ENCODE assay signal across 8 mouse cellular contexts in the genomic region with DNA sequence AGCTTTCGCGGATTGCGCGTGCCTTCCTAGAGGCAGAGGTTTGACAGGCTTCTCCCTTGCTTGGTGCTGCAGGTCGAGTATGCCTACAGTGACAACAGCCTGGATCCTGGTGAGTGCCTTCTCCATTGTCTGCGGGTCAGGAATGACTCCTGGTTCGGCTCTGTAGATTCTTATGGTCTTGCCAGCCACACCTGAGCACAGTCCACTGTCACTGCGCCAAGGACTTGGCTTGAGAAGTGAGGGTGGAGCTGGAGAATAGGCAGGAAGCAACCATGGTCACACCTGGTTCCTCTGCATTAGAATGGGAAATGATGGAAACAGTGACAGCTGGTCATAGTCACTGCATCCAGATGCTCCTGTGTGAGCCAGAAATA. TPM values are rescaled to one million over a fixed set of nuclear protein-coding genes. Genes with fewer than 3 reads are reported as not detected.
DNase-seq lines count a peak whose midpoint lies in the region; ATAC-seq and TF ChIP-seq lines count a peak whose summit lies in the region.

No protein-coding gene starts in this region.

- peak; percentile 17 for ATAC-seq in intestine, embryonic 16.5 days

- no peaks in the 10 kb centered on the region for H3K79me2 ChIP-seq in heart, adult 2 months (replicated peaks; ENCODE audit: control insufficient read depth, insufficient read depth, low read length)
- H3K79me2 ChIP-seq in macrophage (ENCODE audit: inconsistent target) = peaks cover 15% of the 10 kb centered on the region

- H3K4me2 ChIP-seq in intestine, embryonic 16.5 days (ENCODE audit: low read depth, low read length) = peak overlapping the region; percentile 87

- DNase-seq in heart, adult 2 months = no peak
- DNase-seq in heart, postnatal 25 days (ENCODE audit: low spot score) = no peak
- no peak for DNase-seq in right cerebral cortex, postnatal 14 days
- DNase-seq in layer of hippocampus, postnatal 36 days = no peak
- no peak for DNase-seq in frontal cortex, adult 2 months (ENCODE audit: extremely low spot score in 1 of 2, low spot score in 1 of 2)

- no peak for TF ChIP-seq EP300 in heart, adult 2 months (IDR thresholded peaks at IDR 0.05; ENCODE audit: insufficient read depth, low read depth, low read length)

- intact Hi-C loops in heart, adult 2 months (cut with DNase I) = loop anchor here (2.0 to 5.0 kb wide), 2 partner anchors 31 to 355 kb away; partner anchors contain the start of genes Retreg3, Rpl27 and Tubg1
- intact Hi-C loops in heart, postnatal 25 days (cut with DNase I) = loop anchor here (5.0 kb wide), 1 partner anchor 165 kb away; the partner anchor contains the start of gene Vps25

- no peak for TF ChIP-seq CTCF in heart, adult 2 months (IDR thresholded peaks at IDR 0.05)

- H3K27ac ChIP-seq in heart, adult 2 months = peak overlapping the region; percentile 91
- peak overlapping the region; percentile 35 for H3K27ac ChIP-seq in brown adipose tissue, adult 24 weeks (replicated peaks; ENCODE audit: low read depth, low read length)
- peak overlapping the region; percentile 88 for H3K27ac ChIP-seq in intestine, embryonic 16.5 days (ENCODE audit: low read length)
- peak overlapping the region; percentile 57 for H3K27ac ChIP-seq in macrophage

- no peaks in the 10 kb centered on the region for H3K36me3 ChIP-seq in heart, adult 2 months (ENCODE audit: control insufficient read depth, insufficient read depth, low read length)
- peaks cover 26% of the 10 kb centered on the region for H3K36me3 ChIP-seq in intestine, embryonic 16.5 days (ENCODE audit: control insufficient read depth, insufficient read depth, low read length)
- peaks cover 32% of the 10 kb centered on the region for H3K36me3 ChIP-seq in macrophage (ENCODE audit: inconsistent target)

- no peaks in the 10 kb centered on the region for H3K27me3 ChIP-seq in heart, adult 2 months (ENCODE audit: control insufficient read depth, insufficient read depth, low read length)
- no peaks in the 10 kb centered on the region for H3K27me3 ChIP-seq in intestine, embryonic 16.5 days (replicated peaks; ENCODE audit: control insufficient read depth, insufficient read depth, low read length)

- no peak for TF ChIP-seq POLR2A in heart, adult 2 months (IDR thresholded peaks at IDR 0.05; ENCODE audit: insufficient read depth, low read depth, low read length)

- peaks cover 13% of the 10 kb centered on the region for H3K4me1 ChIP-seq in heart, adult 2 months (ENCODE audit: control insufficient read depth, insufficient read depth, low read length)
- H3K4me1 ChIP-seq in brown adipose tissue, adult 24 weeks (ENCODE audit: control insufficient read depth, insufficient read depth, insufficient read length, low read length) = peaks cover 10% of the 10 kb centered on the region
- H3K4me1 ChIP-seq in intestine, embryonic 16.5 days (ENCODE audit: control insufficient read depth, insufficient read depth, low read length) = peaks cover 33% of the 10 kb centered on the region

- peak overlapping the region; percentile 72 for H3K4me3 ChIP-seq in heart, adult 2 months
- H3K4me3 ChIP-seq in brown adipose tissue, adult 24 weeks (ENCODE audit: insufficient read depth, low read depth, low read length) = peak overlapping the region; percentile 66
- H3K4me3 ChIP-seq in intestine, embryonic 16.5 days (ENCODE audit: low read length) = peak overlapping the region; percentile 85
- peak overlapping the region; percentile 83 for H3K4me3 ChIP-seq in macrophage (ENCODE audit: inconsistent target)

- H3K9me3 ChIP-seq in intestine, embryonic 16.5 days (ENCODE audit: control insufficient read depth, low read length) = no peaks in the 10 kb centered on the region

- H3K9ac ChIP-seq in heart, adult 2 months (ENCODE audit: low read depth, low read length) = peak overlapping the region; percentile 72
- H3K9ac ChIP-seq in intestine, embryonic 16.5 days (ENCODE audit: low read depth, low read length) = peak overlapping the region; percentile 92

- 6% methylated on average over 8 of the region's 8 CpGs for WGBS in heart, adult 2 months
- 5% methylated on average over 8 of the region's 8 CpGs for WGBS in intestine, embryonic 16.5 days
- 11% methylated on average over 8 of the region's 8 CpGs for WGBS in macrophage (ENCODE audit: missing documents)

RNA-seq across cellular contexts. Expression of gene Mlx, which starts 0.6 kb away (rescaled TPM):
- total RNA-seq in heart, adult 2 months (2021) = 10 to 100 TPM; 18.1 to 21.3 TPM
- 23.0 and 45.2 TPM in 2 replicates for polyA plus RNA-seq in heart, adult 2 months (2012; rRNA removed)
- total RNA-seq in heart, postnatal 25 days (2021) = 10 to 100 TPM; 19.1 to 21.4 TPM
- polyA plus RNA-seq in brown adipose tissue, adult 24 weeks (2012; ENCODE audit: insufficient read depth, insufficient read length, missing spikeins) = 55.0 and 67.5 TPM in 2 replicates
- 78.6 and 87.5 TPM in 2 replicates for polyA plus RNA-seq in intestine, embryonic 16.5 days (2015; fragmentation: Nextera tagmentation; extraction: Ambion mirVana)
- 10 to 100 TPM in 14 of 26 experiments, 1 to 10 TPM in 12; 1.7 to 29.3 (median 11.5) TPM for total RNA-seq in macrophage (2018; cell fraction: chromatin; rRNA removed)
- total RNA-seq in macrophage (2018; cell fraction: cytosol; rRNA removed) = 10 to 100 TPM; 22.4 to 58.9 (median 42.9) TPM
- total RNA-seq in macrophage (2018; cell fraction: nucleus; rRNA removed) = 10 to 100 TPM in 21 of 26 experiments, 1 to 10 TPM in 5; 6.4 to 56.4 (median 22.1) TPM
- 33.1 to 44.4 TPM (median 37.3 TPM) in 3 replicates for polyA plus RNA-seq in macrophage (2018)
- 10 to 100 TPM; 42.1 to 53.7 TPM for total RNA-seq in layer of hippocampus, postnatal 36 days (2021)
- polyA plus RNA-seq in frontal cortex, adult 2 months (2012; rRNA removed) = 52.0 and 56.0 TPM in 2 replicates

RNA-seq across cellular contexts. Expression of gene Coasy, which starts 5.3 kb away (rescaled TPM):
- total RNA-seq in heart, adult 2 months (2021) = 10 to 100 TPM; 15.8 to 17.5 TPM
- polyA plus RNA-seq in heart, adult 2 months (2012; rRNA removed) = 22.1 and 24.6 TPM in 2 replicates
- total RNA-seq in heart, postnatal 25 days (2021) = 10 to 100 TPM; 15.8 to 17.1 TPM
- polyA plus RNA-seq in brown adipose tissue, adult 24 weeks (2012; ENCODE audit: insufficient read depth, insufficient read length, missing spikeins) = 98.3 and 102 TPM in 2 replicates
- polyA plus RNA-seq in intestine, embryonic 16.5 days (2015; fragmentation: Nextera tagmentation; extraction: Ambion mirVana) = 44.4 and 47.1 TPM in 2 replicates
- total RNA-seq in macrophage (2018; cell fraction: chromatin; rRNA removed) = 10 to 100 TPM in 17 of 26 experiments, 1 to 10 TPM in 9; 2.1 to 38.3 (median 14.5) TPM
- 10 to 100 TPM; 10.3 to 24.7 (median 18.6) TPM for total RNA-seq in macrophage (2018; cell fraction: cytosol; rRNA removed)
- total RNA-seq in macrophage (2018; cell fraction: nucleus; rRNA removed) = 10 to 100 TPM in 18 of 26 experiments, 1 to 10 TPM in 8; 4.7 to 27.9 (median 13.6) TPM
- 18.6 to 23.1 TPM (median 19.3 TPM) in 3 replicates for polyA plus RNA-seq in macrophage (2018)
- 10 to 100 TPM; 27.0 to 28.0 TPM for total RNA-seq in layer of hippocampus, postnatal 36 days (2021)
- polyA plus RNA-seq in frontal cortex, adult 2 months (2012; rRNA removed) = 30.8 and 34.1 TPM in 2 replicates

RNA-seq across cellular contexts. Expression of gene Psmc3ip, which starts 7.6 kb away (rescaled TPM):
- total RNA-seq in heart, adult 2 months (2021) = 1 to 10 TPM; 1.6 to 2.7 TPM
- 1.1 and 1.3 TPM in 2 replicates for polyA plus RNA-seq in heart, adult 2 months (2012; rRNA removed)
- total RNA-seq in heart, postnatal 25 days (2021) = 1 to 10 TPM; 3.1 TPM
- 1.7 and 3.6 TPM in 2 replicates for polyA plus RNA-seq in brown adipose tissue, adult 24 weeks (2012; ENCODE audit: insufficient read depth, insufficient read length, missing spikeins)
- polyA plus RNA-seq in intestine, embryonic 16.5 days (2015; fragmentation: Nextera tagmentation; extraction: Ambion mirVana) = 15.0 and 18.1 TPM in 2 replicates
- total RNA-seq in macrophage (2018; cell fraction: chromatin; rRNA removed) = 1 to 10 TPM in 19 of 26 experiments, under 1 TPM in 5, not detected in 2; 0.49 to 4.5 (median 2.4) TPM
- total RNA-seq in macrophage (2018; cell fraction: cytosol; rRNA removed) = 1 to 10 TPM in 22 of 26 experiments, under 1 TPM in 4; 0.62 to 3.1 (median 1.5) TPM
- 1 to 10 TPM in 11 of 26 experiments, under 1 TPM in 11, not detected in 4; 0.49 to 9.9 (median 1.0) TPM for total RNA-seq in macrophage (2018; cell fraction: nucleus; rRNA removed)
- polyA plus RNA-seq in macrophage (2018) = 0.90 to 14.7 TPM (median 3.7 TPM) in 3 replicates
- total RNA-seq in layer of hippocampus, postnatal 36 days (2021) = 1 to 10 TPM; 3.6 to 3.9 TPM
- 5.6 and 7.8 TPM in 2 replicates for polyA plus RNA-seq in frontal cortex, adult 2 months (2012; rRNA removed)

RNA-seq across cellular contexts. Expression of gene Hsd17b1, which starts 9.5 kb away (rescaled TPM):
- under 1 TPM; 0.47 to 0.70 TPM for total RNA-seq in heart, adult 2 months (2021)
- 0.32 and 0.55 TPM in 2 replicates for polyA plus RNA-seq in heart, adult 2 months (2012; rRNA removed)
- total RNA-seq in heart, postnatal 25 days (2021) = under 1 TPM; 0.55 to 0.64 TPM
- polyA plus RNA-seq in brown adipose tissue, adult 24 weeks (2012; ENCODE audit: insufficient read depth, insufficient read length, missing spikeins) = not detected in 2 replicates
- polyA plus RNA-seq in intestine, embryonic 16.5 days (2015; fragmentation: Nextera tagmentation; extraction: Ambion mirVana) = 0.10 and 0.16 TPM in 2 replicates
- 1 to 10 TPM in 14 of 26 experiments, under 1 TPM in 6, not detected in 6; 0.59 to 8.6 (median 1.9) TPM for total RNA-seq in macrophage (2018; cell fraction: chromatin; rRNA removed)
- under 1 TPM in 20 of 26 experiments, not detected in 6; 0.09 to 0.73 (median 0.22) TPM for total RNA-seq in macrophage (2018; cell fraction: cytosol; rRNA removed)
- total RNA-seq in macrophage (2018; cell fraction: nucleus; rRNA removed) = 1 to 10 TPM in 15 of 26 experiments, under 1 TPM in 7, not detected in 4; 0.48 to 6.4 (median 1.6) TPM
- 0.22 to 0.84 TPM (median 0.32 TPM) in 3 replicates for polyA plus RNA-seq in macrophage (2018)
- total RNA-seq in layer of hippocampus, postnatal 36 days (2021) = 1 to 10 TPM in 1 of 2 experiments, under 1 TPM in 1; 0.67 to 1.7 TPM
- polyA plus RNA-seq in frontal cortex, adult 2 months (2012; rRNA removed) = 0.46 and 0.55 TPM in 2 replicates

RNA-seq across cellular contexts. Expression of gene Naglu, which starts 17.9 kb away (rescaled TPM):
- total RNA-seq in heart, adult 2 months (2021) = 1 to 10 TPM; 7.4 to 8.3 TPM
- polyA plus RNA-seq in heart, adult 2 months (2012; rRNA removed) = 11.0 and 14.3 TPM in 2 replicates
- total RNA-seq in heart, postnatal 25 days (2021) = 1 to 10 TPM; 8.0 to 8.7 TPM
- polyA plus RNA-seq in brown adipose tissue, adult 24 weeks (2012; ENCODE audit: insufficient read depth, insufficient read length, missing spikeins) = 4.4 and 7.1 TPM in 2 replicates
- 14.7 and 18.2 TPM in 2 replicates for polyA plus RNA-seq in intestine, embryonic 16.5 days (2015; fragmentation: Nextera tagmentation; extraction: Ambion mirVana)
- 10 to 100 TPM in 25 of 26 experiments, 1 to 10 TPM in 1; 8.9 to 64.4 (median 19.4) TPM for total RNA-seq in macrophage (2018; cell fraction: chromatin; rRNA removed)
- total RNA-seq in macrophage (2018; cell fraction: cytosol; rRNA removed) = 100 to 1,000 TPM in 24 of 26 experiments, 10 to 100 TPM in 2; 92.9 to 248 (median 144) TPM
- 100 to 1,000 TPM in 25 of 26 experiments, 10 to 100 TPM in 1; 38.7 to 225 (median 159) TPM for total RNA-seq in macrophage (2018; cell fraction: nucleus; rRNA removed)
- polyA plus RNA-seq in macrophage (2018) = 71.6 to 194 TPM (median 117 TPM) in 3 replicates
- 1 to 10 TPM; 7.2 to 9.1 TPM for total RNA-seq in layer of hippocampus, postnatal 36 days (2021)
- 11.8 and 13.0 TPM in 2 replicates for polyA plus RNA-seq in frontal cortex, adult 2 months (2012; rRNA removed)

Comparison
In these comparisons a context has a peak if more than half of its experiments do, and no peak if none do; other contexts are left out.
1. H3K27ac ChIP-seq: peak in every context shown above with its lines; median percentile 91 in heart, adult 2 months; 88 in intestine, embryonic 16.5 days; 57 in macrophage; 35 in brown adipose tissue, adult 24 weeks.